Mouse (Mus musculus): ENCODE data around the gene 2210408I21Rik.

- TF ChIP-seq CTCF (IDR thresholded peaks at IDR 0.05; ENCODE audit: low read depth) (no peak), EP300 (IDR thresholded peaks at IDR 0.05; ENCODE audit: low read depth) (no peak)
These were observed 42.6 kb downstream of the 2210408I21Rik start for GRCm38 (mm10) chr13:77177931-77178330.

All from liver, embryonic 14.5 days (tissue).